Mouse (Mus musculus): ENCODE data around the gene Tmigd1.

- TF ChIP-seq CTCF (IDR thresholded peaks at IDR 0.05) (peak; percentile 31), EP300 (IDR thresholded peaks at IDR 0.05) (no peak)
Measured at GRCm38 (mm10) chr11:76854475-76855341, 47.3 kb upstream of the Tmigd1 start.

All from lung, postnatal 0 days (tissue).